Mouse (Mus musculus) heart, postnatal 0 days (tissue): ENCODE data around the gene Kif28. TPM values are rescaled to one million over a fixed set of nuclear protein-coding genes. Genes with fewer than 3 reads are reported as not detected.

Source experiments
- ATAC-seq: fragments of 200-750 bp; cut with Nextera tagmentation; 2 replicates; pipeline ENCODE4 v1.8.0; 2017; ENCODE audit warnings: low read depth, moderate number of reproducible peaks, moderate library complexity; ENCODE audit not compliant: insufficient read depth
- DNase-seq: peaks from one replicate; pipeline ENCODE4 v3.0.0-alpha.2; 2016; ENCODE audit warnings: low spot score
- H3K27ac ChIP-seq: fragments of 300-500 bp; sonication (generic); 2 replicates; pipeline ENCODE4 v1.5.1; 2014; ENCODE audit warnings: low read depth, mild to moderate bottlenecking
- H3K27me3 ChIP-seq: fragments of 300-500 bp; sonication (generic); 2 replicates; pipeline ENCODE4 v1.6.1; 2014; ENCODE audit warnings: low read length, mixed read lengths; ENCODE audit not compliant: control insufficient read depth, insufficient read depth
- H3K36me3 ChIP-seq: fragments of 300-500 bp; sonication (generic); replicated peaks from 2 replicates; pipeline ENCODE4 v1.6.1; 2014; ENCODE audit warnings: low read length, mixed read lengths; ENCODE audit not compliant: control insufficient read depth, insufficient read depth
- H3K4me1 ChIP-seq: fragments of 300-500 bp; sonication (generic); 2 replicates; pipeline ENCODE4 v1.6.1; 2014; ENCODE audit warnings: antibody characterized with exemption; ENCODE audit not compliant: control insufficient read depth, insufficient read depth
- H3K4me2 ChIP-seq: fragments of 300-500 bp; sonication (generic); 2 replicates; pipeline ENCODE4 v1.6.1; 2014; ENCODE audit warnings: low read depth, mild to moderate bottlenecking, low read length, moderate library complexity
- H3K4me3 ChIP-seq: fragments of 300-500 bp; sonication (generic); 2 replicates; pipeline ENCODE4 v1.5.1; 2014; ENCODE audit warnings: low read depth, low read length
- H3K9ac ChIP-seq: fragments of 300-500 bp; sonication (generic); replicated peaks from 2 replicates; pipeline ENCODE4 v1.6.1; 2014; ENCODE audit warnings: low read depth, low read length, mixed read lengths
- H3K9me3 ChIP-seq: fragments of 300-500 bp; sonication (generic); replicated peaks from 2 replicates; pipeline ENCODE4 v1.6.1; 2016; ENCODE audit warnings: low read length; ENCODE audit not compliant: control insufficient read depth
- CTCF ChIP-seq: IDR thresholded peaks from 2 replicates; pipeline ENCODE4 v1.5.1; 2016; ENCODE audit warnings: antibody characterized with exemption, control low read depth, low read depth
- EP300 ChIP-seq: IDR thresholded peaks from 2 replicates; pipeline ENCODE4 v1.6.1; 2016; ENCODE audit warnings: antibody characterized with exemption, low read depth
- WGBS: fragments of 180-500 bp; shearing (Covaris S2); extraction: QIAGEN DNeasy Blood & Tissue Kit; methylation state at CpG from one replicate; pipeline ENCODE4 v1.1.7; 2014; 5-methylcytosine and 5-hydroxymethylcytosine counted together
- polyA plus RNA-seq: library from polyadenylated mRNA; unstranded; fragments of >200 nt; fragmentation: Nextera tagmentation; extraction: Ambion mirVana; gene quantifications from 2 replicates; pipeline ENCODE4 v1.2.1, GENCODE M21; 2015
- total RNA-seq: library from RNA; depleted of rRNA; stranded (reverse); fragments of >200 nt; gene quantifications from 2 replicates; pipeline ENCODE4 v1.2.3, GENCODE M21; 2014; ENCODE audit warnings: low replicate concordance

Gene Kif28
- total and polyA plus RNA-seq, 2 experiments from 2014 or later, result 0.11 to 0.27 TPM

DNA sequence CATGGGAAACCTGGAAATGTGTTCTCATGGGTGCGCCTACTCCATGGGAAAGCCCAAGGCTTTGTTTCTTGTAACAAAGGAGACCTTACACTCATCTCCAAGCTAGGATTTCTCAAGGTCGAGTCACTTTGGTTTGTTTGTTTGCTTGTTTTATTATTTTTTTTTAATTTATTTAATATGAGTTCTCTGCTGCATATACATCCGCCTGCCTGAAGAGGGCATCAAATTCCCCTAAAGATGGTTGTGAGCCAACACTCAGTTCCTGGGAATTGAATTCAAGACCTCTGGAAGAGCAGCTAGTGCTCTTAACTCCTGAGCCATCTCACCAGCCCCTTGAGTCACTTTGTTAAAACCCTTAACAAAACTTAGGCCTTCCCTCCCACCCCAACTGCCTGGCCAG lies 31.7 kb downstream of the Kif28 start:
- WGBS, result 73% methylated on average over 3 of the region's 3 CpGs
- no peaks in the 10 kb centered on the region for H3K36me3 ChIP-seq
- H3K4me3 ChIP-seq, result no peak overlapping the region
- no peak overlapping the region for H3K27ac ChIP-seq
- ATAC-seq (no peak), DNase-seq (no peak)
- no peak for TF ChIP-seq CTCF
- TF ChIP-seq EP300, result no peak
- no peaks in the 10 kb centered on the region for H3K9me3 ChIP-seq
- no peaks in the 10 kb centered on the region; the same call in 1 of the 2 replicates for H3K4me1 ChIP-seq
- H3K9ac ChIP-seq, result no peak overlapping the region
- H3K4me2 ChIP-seq, result no peak overlapping the region
- H3K27me3 ChIP-seq, result no peaks in the 10 kb centered on the region

DNA sequence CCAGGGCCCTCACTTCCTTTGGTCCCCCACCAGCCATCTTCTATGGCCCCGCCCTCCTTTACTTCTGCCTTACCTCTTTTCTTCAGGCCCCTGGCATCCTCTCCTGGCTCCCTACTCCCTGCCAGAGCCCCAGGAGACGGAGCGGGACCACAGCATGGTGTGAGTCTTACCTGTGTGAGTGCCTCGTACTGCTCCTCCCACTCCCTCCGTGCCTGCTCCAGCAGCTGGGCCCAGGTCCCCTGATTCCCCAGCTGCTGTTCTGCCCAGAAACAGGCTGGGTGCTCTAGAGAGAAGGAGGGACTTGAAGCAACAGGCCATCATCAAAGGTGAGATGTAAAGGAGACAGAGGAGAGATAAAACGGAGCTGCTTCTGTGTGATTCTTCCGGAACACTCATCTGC lies 32.4 kb downstream of the Kif28 start:
- ATAC-seq (no peak), DNase-seq (no peak)
- no peaks in the 10 kb centered on the region for H3K9me3 ChIP-seq
- TF ChIP-seq CTCF (no peak), EP300 (no peak)
- H3K4me3 ChIP-seq, result no peak overlapping the region
- no peaks in the 10 kb centered on the region for H3K27me3 ChIP-seq
- 80% methylated on average over 7 of the region's 7 CpGs for WGBS
- H3K27ac ChIP-seq, result no peak overlapping the region
- no peak overlapping the region for H3K4me2 ChIP-seq
- no peak overlapping the region for H3K9ac ChIP-seq
- no peaks in the 10 kb centered on the region; the same call in 1 of the 2 replicates for H3K4me1 ChIP-seq
- no peaks in the 10 kb centered on the region for H3K36me3 ChIP-seq

DNA sequence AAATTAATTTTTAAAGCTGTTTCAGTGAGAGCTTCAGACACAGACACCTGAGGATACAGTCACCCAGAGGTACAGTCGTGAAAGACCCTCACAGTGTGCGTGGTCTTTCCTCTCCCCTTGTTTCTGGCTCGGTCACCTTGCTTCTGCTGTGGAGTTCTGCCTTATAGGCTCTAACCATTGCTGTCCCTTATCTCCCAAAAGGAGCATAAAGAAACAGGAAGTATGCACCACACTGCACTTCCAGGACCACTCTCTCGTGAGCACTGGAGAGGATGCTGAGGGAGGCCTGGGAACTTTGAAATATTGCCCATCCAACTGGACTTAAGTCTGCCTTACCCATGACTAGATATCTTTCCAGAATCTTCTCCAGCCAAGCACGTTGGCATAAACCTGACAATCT lies 34.3 kb downstream of the Kif28 start:
- Histone ChIP-seq H3K4me3 (no peak overlapping the region), H3K36me3 (no peaks in the 10 kb centered on the region), H3K4me1 (no peaks in the 10 kb centered on the region; the same call in 1 of the 2 replicates), H3K27me3 (no peaks in the 10 kb centered on the region), H3K9me3 (no peaks in the 10 kb centered on the region), H3K9ac (no peak overlapping the region), H3K27ac (no peak overlapping the region), H3K4me2 (no peak overlapping the region)
- TF ChIP-seq CTCF, result no peak
- no peak for TF ChIP-seq EP300
- WGBS, result 82% methylated on average over 5 of the region's 5 CpGs
- ATAC-seq, result no peak
- DNase-seq, result no peak

DNA sequence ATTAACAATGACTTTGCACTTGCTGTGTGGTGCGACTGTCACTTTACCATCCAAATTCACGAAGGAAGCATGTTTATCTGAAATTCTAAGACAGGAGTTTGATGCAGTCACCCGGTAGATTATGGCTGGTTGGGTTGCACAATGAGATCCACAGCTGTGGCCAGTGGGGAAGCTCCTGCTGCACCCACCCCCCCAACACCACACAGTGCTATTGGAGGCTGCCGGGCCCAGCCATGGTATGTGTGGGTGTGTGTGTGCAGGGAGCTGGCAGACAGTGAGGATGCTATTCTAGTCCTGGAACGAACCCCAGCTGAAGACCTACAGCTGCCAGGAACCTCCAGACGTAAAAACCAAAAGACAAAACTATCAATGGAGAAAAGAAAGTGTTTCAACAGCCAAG lies 35.7 kb downstream of the Kif28 start:
- WGBS, result 33% methylated on average over 6 of the region's 6 CpGs
- Histone ChIP-seq H3K27ac (peak overlapping the region; percentile 36; the same call in 1 of the 2 replicates), H3K4me2 (no peak overlapping the region), H3K4me1 (no peaks in the 10 kb centered on the region; the same call in 1 of the 2 replicates), H3K27me3 (no peaks in the 10 kb centered on the region), H3K4me3 (no peak overlapping the region), H3K36me3 (no peaks in the 10 kb centered on the region), H3K9ac (no peak overlapping the region), H3K9me3 (no peaks in the 10 kb centered on the region)
- TF ChIP-seq EP300 (no peak), CTCF (no peak)
- DNase-seq (peak; percentile 68), ATAC-seq (peak; percentile 90)

GRCm38 (mm10) chr1:179705154-179705553 lies 39.9 kb downstream of the Kif28 start:
- no peak overlapping the region for H3K4me3 ChIP-seq
- 87% methylated on average over 6 of the region's 6 CpGs for WGBS
- peaks cover 3% of the 10 kb centered on the region; the same call in 1 of the 2 replicates for H3K4me1 ChIP-seq
- H3K9ac ChIP-seq, result no peak overlapping the region
- H3K27ac ChIP-seq, result no peak overlapping the region
- no peaks in the 10 kb centered on the region for H3K9me3 ChIP-seq
- H3K4me2 ChIP-seq, result no peak overlapping the region
- H3K27me3 ChIP-seq, result no peaks in the 10 kb centered on the region
- ATAC-seq, result no peak
- no peak for DNase-seq
- no peaks in the 10 kb centered on the region for H3K36me3 ChIP-seq
- TF ChIP-seq EP300, result no peak
- TF ChIP-seq CTCF, result no peak

GRCm38 (mm10) chr1:179704150-179704549 lies 40.9 kb downstream of the Kif28 start:
- ATAC-seq, result no peak
- TF ChIP-seq EP300 (no peak), CTCF (no peak)
- 33% methylated on average over 3 of the region's 3 CpGs for WGBS
- no peak overlapping the region for H3K9ac ChIP-seq
- DNase-seq, result no peak
- H3K4me3 ChIP-seq, result no peak overlapping the region
- H3K4me1 ChIP-seq, result peaks cover 3% of the 10 kb centered on the region; the same call in 1 of the 2 replicates
- H3K4me2 ChIP-seq, result no peak overlapping the region
- H3K27ac ChIP-seq, result no peak overlapping the region
- H3K9me3 ChIP-seq, result no peaks in the 10 kb centered on the region
- H3K27me3 ChIP-seq, result no peaks in the 10 kb centered on the region
- H3K36me3 ChIP-seq, result no peaks in the 10 kb centered on the region
